Mouse (Mus musculus): ENCODE results near the gene Mtmr3. TPM values are rescaled to one million over a fixed set of nuclear protein-coding genes. Genes with fewer than 3 reads are reported as not detected.

The Mtmr3 gene
- total and polyA plus RNA-seq, 3 experiments, result 31.7 to 46.3 (median 32.5) TPM

DNA sequence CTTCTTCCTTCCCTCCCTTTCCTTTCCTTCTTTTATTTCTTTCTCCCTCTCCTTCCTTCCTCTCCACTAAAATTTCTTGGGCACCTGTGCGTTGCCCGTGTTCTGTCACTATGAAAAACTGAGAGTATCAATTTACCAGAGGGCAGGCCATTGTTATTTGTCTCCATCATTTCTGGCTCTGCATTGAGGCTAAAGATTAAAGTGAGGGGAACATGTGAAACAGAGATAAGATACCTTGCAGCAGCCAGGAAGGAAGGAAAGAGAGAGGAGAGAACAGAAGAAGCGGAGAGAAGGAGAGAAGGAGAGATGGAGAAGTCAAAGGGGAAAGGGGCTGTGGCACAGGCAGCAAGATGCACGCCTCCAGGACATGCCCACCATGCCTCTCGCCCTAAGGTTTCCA is 39.7 kb upstream of the Mtmr3 start:
- Histone ChIP-seq H3K36me3 (replicated peaks in 1 of 2; ENCODE audit: control insufficient read depth in 1 of 2, insufficient read depth in 1 of 2, low read length in 1 of 2) (peaks cover 0 to 5% of the 10 kb centered on the region in 2 experiments), H3K27me3 (replicated peaks) (peaks cover 18% of the 10 kb centered on the region), H3K79me2 (replicated peaks; ENCODE audit: control insufficient read depth, extremely low read depth, insufficient read depth, poor library complexity, severe bottlenecking) (peaks cover 16% of the 10 kb centered on the region), H3K4me3 (replicated peaks in 1 of 3; ENCODE audit: low read depth in 2 of 3, low read length in 2 of 3, poor library complexity in 1 of 3) (no peak overlapping the region), H3K4me1 (ENCODE audit: control insufficient read depth in 1 of 2, insufficient read depth in 2 of 2) (peaks cover 7 to 20% of the 10 kb centered on the region in 2 experiments; a peak in 3 of 4 replicates), H3K27ac (ENCODE audit: insufficient read depth, low read depth) (no peak overlapping the region), H3K9me3 (replicated peaks; ENCODE audit: low read length) (no peaks in the 10 kb centered on the region), H3K9ac (ENCODE audit: insufficient read depth, low read depth) (no peak overlapping the region), H3K4me2 (ENCODE audit: insufficient read depth, low read depth, poor library complexity, severe bottlenecking) (no peak overlapping the region)
- no peak for DNase-seq (ENCODE audit: extremely low read depth)
- dilution Hi-C loops (cut with MboI; ENCODE audit: extremely low pct_ligation_motif_present, extremely low pct_unique_long_range_greater_than_20kb, low sequenced_read_pairs) (no loop called here), in situ Hi-C loops (cut with MboI; ENCODE audit: low pct_ligation_motif_present, low pct_unique_long_range_greater_than_20kb, low sequenced_read_pairs) (no loop called here)
- no peak for TF ChIP-seq USF1 (IDR thresholded peaks at IDR 0.05; ENCODE audit: low read depth, low read length)
- no peak for TF ChIP-seq MAX (IDR thresholded peaks at IDR 0.05; ENCODE audit: low read length)
- no peak for TF ChIP-seq KAT2A (IDR thresholded peaks at IDR 0.05; ENCODE audit: insufficient replicate concordance, low read length)
- TF ChIP-seq ELF1 (IDR thresholded peaks at IDR 0.05; ENCODE audit: low read depth, low read length), result no peak
- no peak for TF ChIP-seq ZKSCAN1 (IDR thresholded peaks at IDR 0.05; ENCODE audit: borderline replicate concordance, low read depth, low read length)
- TF ChIP-seq USF2 (conservative IDR thresholded peaks at IDR 0.05; ENCODE audit: low read depth, low read length), result no peak
- TF ChIP-seq MYC (IDR thresholded peaks at IDR 0.05; ENCODE audit: low read depth, low read length), result no peak
- no peak for TF ChIP-seq MAFK (IDR thresholded peaks at IDR 0.05; ENCODE audit: insufficient replicate concordance, low read length)
- no peak for TF ChIP-seq CHD2 (IDR thresholded peaks at IDR 0.05; ENCODE audit: low read length)
- no peak for TF ChIP-seq POLR2A (IDR thresholded peaks at IDR 0.05; ENCODE audit: low read depth, low read length)
- no peak for TF ChIP-seq GABPA (IDR thresholded peaks at IDR 0.05; ENCODE audit: insufficient replicate concordance, low read depth, low read length)
- no peak for TF ChIP-seq IRF4 (IDR thresholded peaks at IDR 0.05; ENCODE audit: low read depth, low read length)

DNA sequence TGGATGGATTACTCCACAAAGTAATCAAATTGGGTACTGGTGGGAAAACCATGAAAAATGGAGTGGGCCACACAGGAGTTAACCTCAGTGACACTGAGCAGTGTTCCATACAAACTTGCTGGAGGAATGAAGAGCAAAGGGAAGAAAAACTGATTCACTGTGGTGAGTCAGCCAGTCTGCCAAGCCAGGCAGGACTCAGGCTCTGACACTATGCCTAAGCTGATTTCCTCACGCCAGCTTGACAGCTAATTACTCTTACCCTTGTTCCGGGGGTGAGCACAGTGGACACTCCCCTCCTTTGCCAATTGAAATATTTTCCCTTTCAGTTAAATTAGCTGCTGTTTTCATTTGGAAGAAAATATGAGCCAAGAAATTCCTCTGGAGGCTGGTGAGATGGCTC is 38.8 kb upstream of the Mtmr3 start:
- Histone ChIP-seq H3K36me3 (replicated peaks in 1 of 2; ENCODE audit: control insufficient read depth in 1 of 2, insufficient read depth in 1 of 2, low read length in 1 of 2) (no peaks in the 10 kb centered on the region), H3K27me3 (replicated peaks) (peaks cover 18% of the 10 kb centered on the region), H3K79me2 (replicated peaks; ENCODE audit: control insufficient read depth, extremely low read depth, insufficient read depth, poor library complexity, severe bottlenecking) (peaks cover 6% of the 10 kb centered on the region), H3K4me3 (replicated peaks in 1 of 3; ENCODE audit: low read depth in 2 of 3, low read length in 2 of 3, poor library complexity in 1 of 3) (no peak overlapping the region), H3K4me1 (ENCODE audit: control insufficient read depth in 1 of 2, insufficient read depth in 2 of 2) (peaks cover 0 to 11% of the 10 kb centered on the region in 2 experiments; a peak in 2 of 4 replicates), H3K9me3 (replicated peaks; ENCODE audit: low read length) (no peaks in the 10 kb centered on the region), H3K9ac (ENCODE audit: insufficient read depth, low read depth) (no peak overlapping the region), H3K4me2 (ENCODE audit: insufficient read depth, low read depth, poor library complexity, severe bottlenecking) (no peak overlapping the region), H3K27ac (ENCODE audit: insufficient read depth, low read depth) (no peak overlapping the region)
- DNase-seq (ENCODE audit: extremely low read depth), result no peak
- dilution Hi-C loops (cut with MboI; ENCODE audit: extremely low pct_ligation_motif_present, extremely low pct_unique_long_range_greater_than_20kb, low sequenced_read_pairs), result no loop called here
- in situ Hi-C loops (cut with MboI; ENCODE audit: low pct_ligation_motif_present, low pct_unique_long_range_greater_than_20kb, low sequenced_read_pairs), result no loop called here
- TF ChIP-seq EP300 (IDR thresholded peaks at IDR 0.05; ENCODE audit: low read length) (no peak), E2F4 (IDR thresholded peaks at IDR 0.05; ENCODE audit: insufficient replicate concordance, low read depth, low read length) (no peak), USF2 (conservative IDR thresholded peaks at IDR 0.05; ENCODE audit: low read depth, low read length) (no peak), SMC3 (IDR thresholded peaks at IDR 0.05; ENCODE audit: low read depth, low read length) (no peak), ZKSCAN1 (IDR thresholded peaks at IDR 0.05; ENCODE audit: borderline replicate concordance, low read depth, low read length) (no peak), NRF1 (IDR thresholded peaks at IDR 0.05; ENCODE audit: low read depth, low read length) (no peak), MYC (IDR thresholded peaks at IDR 0.05; ENCODE audit: low read depth, low read length) (no peak), TBP (conservative IDR thresholded peaks at IDR 0.05; ENCODE audit: low read depth, low read length) (no peak), MAX (IDR thresholded peaks at IDR 0.05; ENCODE audit: low read length) (no peak), IRF4 (IDR thresholded peaks at IDR 0.05; ENCODE audit: low read depth, low read length) (no peak), ELF1 (IDR thresholded peaks at IDR 0.05; ENCODE audit: low read depth, low read length) (no peak), POLR2A (IDR thresholded peaks at IDR 0.05; ENCODE audit: low read depth, low read length) (no peak), POLR2AphosphoS2 (IDR thresholded peaks at IDR 0.05; ENCODE audit: low read depth, low read length) (no peak), MAFK (IDR thresholded peaks at IDR 0.05; ENCODE audit: insufficient replicate concordance, low read length) (no peak), UBTF (IDR thresholded peaks at IDR 0.05; ENCODE audit: low read depth, low read length) (no peak), BHLHE40 (IDR thresholded peaks at IDR 0.05; ENCODE audit: low read depth, low read length) (no peak), JUND (conservative IDR thresholded peaks at IDR 0.05; ENCODE audit: low read depth, low read length) (no peak), MEF2A (IDR thresholded peaks at IDR 0.05; ENCODE audit: borderline replicate concordance, low read depth, low read length) (no peak), CHD2 (IDR thresholded peaks at IDR 0.05; ENCODE audit: low read length) (no peak), KAT2A (IDR thresholded peaks at IDR 0.05; ENCODE audit: insufficient replicate concordance, low read length) (no peak)

Data from CH12.LX (cell line).